Mouse (Mus musculus) frontal cortex, adult (tissue): ENCODE measurements around the gene Cdh7.
"Not testable (repeated sequence)": the region's sequence is repeated elsewhere in the genome, so short reads cannot be mapped to it uniquely, and the experiment has no call there.

Source experiments
- ATAC-seq: cut with Nextera tagmentation; 2 replicates; pipeline ENCODE4 v1.9.2; 2017; ENCODE audit warnings: mild to moderate bottlenecking, moderate library complexity, mixed read lengths; ENCODE audit not compliant: low TSS enrichment

The Cdh7 gene

GRCm38 (mm10) chr1:109982064-109982808 lies at the start of gene Cdh7:
TSS of gene Cdh7 (plus strand) at chr1:109982431.
- peak; percentile 36 for ATAC-seq

- no peak for ATAC-seq
These were observed 49.6 kb upstream of the Cdh7 start for GRCm38 (mm10) chr1:109932674-109933073.

- no peak for ATAC-seq
These were observed 33.7 kb upstream of the Cdh7 start for GRCm38 (mm10) chr1:109948571-109948970.

- ATAC-seq: no peak
These were observed 10.4 kb upstream of the Cdh7 start for GRCm38 (mm10) chr1:109971721-109972425.

- no peak for ATAC-seq
These were observed 9.7 kb upstream of the Cdh7 start for GRCm38 (mm10) chr1:109972426-109973015.

- ATAC-seq: peak; percentile 78
These were observed 742 bp downstream of the Cdh7 start for GRCm38 (mm10) chr1:109982809-109983536.

- ATAC-seq: peak; percentile 8; the same call in 1 of the 2 replicates
These were observed 1.3 kb downstream of the Cdh7 start for GRCm38 (mm10) chr1:109983537-109983912.

GRCm38 (mm10) chr1:109984776-109985175 lies 2.5 kb downstream of the Cdh7 start:
- no peak for ATAC-seq

GRCm38 (mm10) chr1:109985468-109985867 lies 3.2 kb downstream of the Cdh7 start:
- ATAC-seq: peak; percentile 25; the same call in 1 of the 2 replicates

- ATAC-seq: no peak
These were observed 7.3 kb downstream of the Cdh7 start for GRCm38 (mm10) chr1:109989541-109989940.

GRCm38 (mm10) chr1:109993906-109994305 lies 11.7 kb downstream of the Cdh7 start:
- ATAC-seq: no peak

GRCm38 (mm10) chr1:110004451-110004850 lies 22.2 kb downstream of the Cdh7 start:
- peak; percentile 64 for ATAC-seq

- peak; percentile 91 for ATAC-seq
These were observed 22.8 kb downstream of the Cdh7 start for GRCm38 (mm10) chr1:110005038-110005437.

- no peak for ATAC-seq
These were observed 29.9 kb downstream of the Cdh7 start for GRCm38 (mm10) chr1:110012153-110012552.

GRCm38 (mm10) chr1:110056317-110056716 lies 74.1 kb downstream of the Cdh7 start:
- ATAC-seq: no peak

GRCm38 (mm10) chr1:110067405-110067804 lies 85.2 kb downstream of the Cdh7 start:
- peak; percentile 97 for ATAC-seq

- ATAC-seq: peak; percentile 99
These were observed 96.2 kb downstream of the Cdh7 start for GRCm38 (mm10) chr1:110078471-110078870.

- peak; percentile 72 for ATAC-seq
These were observed 135.8 kb downstream of the Cdh7 start for GRCm38 (mm10) chr1:110118071-110118470.

- no peak for ATAC-seq
These were observed 136.6 kb downstream of the Cdh7 start for GRCm38 (mm10) chr1:110118862-110119261.

GRCm38 (mm10) chr1:110171459-110171858 lies 189.2 kb downstream of the Cdh7 start:
- not testable (repeated sequence) for ATAC-seq
